ENCODE assay signal across 16 mouse cellular contexts in genomic region chr11:47120874-47121273, GRCm38 (mm10).
"Had no signal": no experiment of that assay in that cellular context is flagged by ENCODE, and none has a peak within 500 bp of the region (broad histone marks: within the 10 kb centered on the region; RNA-seq: fewer than 3 reads in every experiment).

No protein-coding gene starts in this region.

- H3K9me3 ChIP-seq: neural tube, embryonic 13.5 days; neural tube, embryonic 15.5 days; stomach, embryonic 15.5 days had no signal

- DNase-seq: retina, postnatal 1 day; right cerebral cortex, adult 18-20 months; right cerebral cortex, postnatal 14 days; right cerebral cortex, postnatal 25 days; right cerebral cortex, postnatal 4 days; spleen, adult 18-20 months; thymus, adult 18-20 months; thymus, adult 2 months; thymus, postnatal 14 days; thymus, postnatal 25 days; thymus, postnatal 36 days; thymus, postnatal 4 days had no signal

- H3K4me2 ChIP-seq: neural tube, embryonic 13.5 days; neural tube, embryonic 15.5 days; stomach, embryonic 15.5 days had no signal

- H3K27me3 ChIP-seq: neural tube, embryonic 13.5 days; neural tube, embryonic 15.5 days; stomach, embryonic 15.5 days had no signal

- H3K27ac ChIP-seq: neural tube, embryonic 13.5 days; neural tube, embryonic 15.5 days; stomach, embryonic 15.5 days; stomach, postnatal 0 days had no signal

- H3K4me1 ChIP-seq: neural tube, embryonic 13.5 days; neural tube, embryonic 15.5 days; stomach, embryonic 15.5 days had no signal

- H3K9ac ChIP-seq: neural tube, embryonic 13.5 days; neural tube, embryonic 15.5 days; stomach, embryonic 15.5 days had no signal

- H3K4me3 ChIP-seq: neural tube, embryonic 13.5 days; neural tube, embryonic 15.5 days; stomach, embryonic 15.5 days had no signal

- H3K36me3 ChIP-seq: neural tube, embryonic 13.5 days; neural tube, embryonic 15.5 days; stomach, embryonic 15.5 days had no signal
